Mouse (Mus musculus): ENCODE data around the gene Tmem258.

Tmem258 gene

GRCm38 (mm10) chr19:10185876-10186275 is 17.9 kb upstream of the Tmem258 start:
- DNase-seq = no peak

- DNase-seq = no peak
Measured at GRCm38 (mm10) chr19:10186569-10186968, 17.2 kb upstream of the Tmem258 start.

- DNase-seq = peak; percentile 64 to 81
Measured at GRCm38 (mm10) chr19:10188281-10188811, 15.5 kb upstream of the Tmem258 start.

DNA sequence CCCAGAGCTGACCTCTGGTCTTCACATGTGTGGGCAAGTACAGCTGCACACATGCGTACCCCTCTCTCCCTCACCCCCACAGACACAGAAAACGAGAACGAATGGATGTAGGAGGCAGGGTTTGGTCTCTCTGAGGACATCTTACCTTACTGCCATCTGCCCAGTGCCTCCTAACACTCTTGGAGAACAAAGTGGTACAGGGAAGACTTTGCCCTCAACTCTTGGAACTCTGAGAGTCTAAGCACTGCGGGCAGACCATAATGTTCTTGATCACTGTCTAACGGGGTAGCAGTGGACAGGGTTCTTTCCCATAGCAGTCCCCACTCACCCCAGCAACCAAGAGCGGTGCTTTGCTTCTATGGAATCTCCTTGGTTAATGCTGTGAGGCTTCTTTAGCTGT is 14.8 kb upstream of the Tmem258 start:
- no peak for DNase-seq

DNA sequence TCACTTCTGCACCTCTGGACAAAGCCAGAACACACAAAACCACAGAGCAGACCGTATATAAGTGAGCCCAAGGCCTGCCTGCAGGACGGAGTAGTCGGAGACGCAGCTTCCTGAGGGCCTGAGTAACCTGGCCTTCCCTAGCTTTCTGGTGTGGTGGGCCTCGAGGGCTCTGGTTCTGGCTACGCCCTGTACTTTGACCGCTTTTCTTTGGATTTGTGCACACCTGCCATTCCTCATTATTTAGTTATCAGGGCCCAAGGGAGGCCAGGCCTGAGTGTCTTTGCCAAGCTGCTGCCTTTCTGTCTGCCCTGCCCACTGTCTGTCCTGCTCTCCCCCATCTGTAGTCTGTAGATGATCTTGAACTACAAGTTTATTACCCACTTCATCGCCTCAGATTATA is 13.9 kb upstream of the Tmem258 start:
- no peak for DNase-seq

DNA sequence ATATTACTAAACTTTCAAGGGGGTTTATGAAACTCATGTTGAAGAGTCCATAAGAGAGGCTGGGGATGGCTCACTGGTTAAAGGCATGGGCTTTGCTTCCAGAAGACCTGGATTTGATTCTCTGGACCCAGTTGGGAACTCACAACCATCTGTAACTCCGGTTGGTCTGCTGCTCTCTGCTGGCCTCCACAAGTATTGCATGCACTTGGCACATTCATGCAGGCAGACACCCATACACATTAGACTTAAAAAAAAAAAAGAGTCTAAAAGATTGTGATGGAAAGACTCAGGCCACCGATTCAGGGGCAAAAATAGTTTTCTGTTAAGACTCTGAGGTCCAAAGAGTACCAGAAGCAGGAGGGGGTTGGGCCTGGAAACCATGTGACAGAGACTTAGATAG is 13.0 kb upstream of the Tmem258 start:
- peak; percentile 88 to 89 for DNase-seq

- peak; percentile 40 to 55 for DNase-seq
Measured at GRCm38 (mm10) chr19:10191326-10191725, 12.5 kb upstream of the Tmem258 start.

DNA sequence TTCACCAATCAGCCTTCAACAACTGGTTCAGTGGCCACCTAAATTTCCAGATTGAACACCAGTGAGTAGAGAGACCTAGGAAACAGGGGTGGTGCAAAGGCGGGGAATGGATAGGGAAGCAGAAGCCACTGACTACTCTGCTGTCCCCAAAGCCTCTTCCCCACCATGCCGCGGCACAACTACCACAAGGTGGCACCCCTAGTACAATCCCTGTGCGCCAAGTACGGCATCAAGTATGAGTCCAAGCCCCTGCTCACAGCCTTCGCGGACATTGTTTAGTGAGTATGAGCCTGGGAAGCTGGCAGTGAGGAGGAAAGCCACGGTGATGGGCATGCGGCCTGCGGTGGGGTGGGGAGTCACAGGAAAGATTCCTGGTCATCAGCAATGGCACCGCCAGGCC is 9.5 kb upstream of the Tmem258 start:
- no peak for DNase-seq

DNA sequence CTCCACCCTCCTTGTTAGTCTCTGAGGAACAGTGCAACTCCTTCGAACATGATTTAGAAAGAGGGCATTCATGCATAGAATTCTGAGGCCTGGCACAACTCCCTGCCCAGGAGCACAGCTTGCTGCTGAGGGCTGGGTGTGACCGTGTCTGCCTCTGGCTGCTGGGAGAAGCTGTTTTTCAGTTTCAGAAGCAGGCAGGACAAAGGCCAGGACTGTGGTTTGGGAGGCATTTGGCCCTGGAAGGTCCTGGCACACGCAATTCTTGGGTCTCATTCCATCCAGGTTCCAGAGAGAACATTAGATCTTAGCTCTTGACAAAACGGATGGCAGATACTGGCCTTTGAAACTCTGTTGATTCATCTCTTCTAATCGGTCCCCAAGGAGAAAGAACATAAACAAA is 8.6 kb upstream of the Tmem258 start:
- no peak for DNase-seq

GRCm38 (mm10) chr19:10197130-10197529 is 6.7 kb upstream of the Tmem258 start:
- DNase-seq = no peak

- no peak for DNase-seq
Measured at GRCm38 (mm10) chr19:10198286-10198685, 5.5 kb upstream of the Tmem258 start.

- peak; percentile 90 to 92 for DNase-seq
Measured at GRCm38 (mm10) chr19:10198723-10199122, 5.1 kb upstream of the Tmem258 start.

DNA sequence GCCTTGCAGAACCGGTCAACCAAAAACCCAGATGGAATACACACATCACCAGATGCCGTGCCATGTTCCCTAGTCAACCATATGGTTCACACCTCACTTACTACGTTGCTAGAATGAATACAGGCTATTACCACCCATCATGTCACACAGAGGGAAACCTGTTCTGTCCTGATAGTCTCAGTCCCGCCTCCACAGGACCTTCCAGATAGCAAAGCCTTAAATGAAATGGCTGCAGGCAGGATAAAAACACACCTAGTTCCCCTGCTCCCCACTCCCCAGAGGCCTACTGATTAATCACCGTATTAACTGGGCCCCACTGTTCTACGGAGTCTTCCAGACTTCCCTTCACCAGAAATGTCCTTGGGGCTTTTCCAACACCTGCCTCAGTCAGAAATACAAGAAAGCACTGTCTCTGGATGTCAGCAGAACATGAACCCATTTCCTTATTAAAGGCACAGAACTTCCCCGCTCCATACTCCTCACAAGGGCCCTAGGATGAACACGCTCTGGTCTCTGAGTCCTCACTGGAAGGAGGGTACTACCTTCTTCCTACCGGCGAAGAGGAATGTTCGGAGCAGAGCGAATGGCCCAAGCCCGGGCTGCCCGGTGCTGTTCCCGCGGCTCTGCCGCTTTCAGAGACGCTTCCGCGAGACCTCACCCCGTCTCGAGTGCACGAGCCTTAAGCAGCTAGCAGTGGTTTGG is 517 bp upstream of the Tmem258 start:
- DNase-seq = no peak

DNA sequence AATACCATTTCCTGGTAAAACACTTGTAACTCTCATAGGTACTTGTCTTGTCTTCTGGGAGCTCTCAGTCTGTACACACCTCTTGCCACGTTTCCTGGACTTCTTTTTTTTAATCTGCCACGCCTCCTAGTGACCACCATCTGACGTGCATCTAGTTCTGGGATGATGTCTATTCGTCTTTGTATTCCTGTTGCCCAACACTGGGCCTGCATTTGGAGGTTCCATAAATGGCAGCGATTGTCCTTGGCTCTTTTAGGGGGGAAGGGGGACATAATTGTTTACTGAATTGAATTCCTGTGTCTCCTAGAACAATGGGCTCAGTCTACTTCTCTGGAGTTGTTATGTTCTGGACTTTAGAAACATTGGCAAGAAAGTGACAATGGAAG is 795 bp downstream of the Tmem258 start:
- DNase-seq = peak; percentile 34 to 64

DNA sequence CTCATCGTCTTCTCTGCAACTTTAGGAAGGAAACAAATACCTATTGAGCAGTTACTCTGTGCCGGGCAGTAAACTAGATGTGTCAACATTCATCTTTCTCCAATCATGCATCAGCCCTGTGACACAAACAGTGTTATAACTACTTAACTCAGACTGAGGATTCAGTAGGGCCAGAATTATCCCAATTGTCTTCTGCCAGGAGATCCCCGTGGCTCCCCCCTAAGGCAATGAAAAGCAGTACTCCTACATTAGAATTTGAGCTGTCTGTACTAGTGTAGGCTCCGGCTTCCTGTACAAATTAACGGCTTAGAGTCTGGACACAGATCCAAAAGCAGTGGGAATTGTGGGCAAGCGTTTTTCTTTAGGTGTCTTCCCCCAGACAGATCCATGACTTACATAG is 1.2 kb downstream of the Tmem258 start:
- DNase-seq = no peak

GRCm38 (mm10) chr19:10208851-10209250 is 5.0 kb downstream of the Tmem258 start:
- DNase-seq = no peak

DNA sequence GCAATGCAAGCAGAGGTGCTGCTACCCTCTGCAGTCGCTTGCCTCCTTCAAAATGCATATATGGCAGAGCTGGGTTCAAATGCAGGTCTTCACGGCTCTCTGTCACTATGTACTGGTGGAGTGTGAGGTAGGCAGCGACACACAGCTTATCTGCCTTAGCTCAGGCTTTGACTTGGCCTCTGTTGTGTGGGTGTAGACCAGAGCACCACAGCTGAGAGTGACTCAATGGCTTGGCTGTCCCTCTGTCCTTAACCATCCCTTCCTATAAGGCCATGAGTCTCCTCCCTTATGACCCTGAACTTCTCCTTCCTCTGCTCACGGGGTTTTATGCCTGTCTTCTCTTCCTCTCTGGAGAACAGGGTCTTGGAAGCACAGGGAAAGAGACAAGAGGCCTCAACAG is 7.1 kb downstream of the Tmem258 start:
- no peak for DNase-seq

GRCm38 (mm10) chr19:10213796-10214471 is 10.1 kb downstream of the Tmem258 start:
- no peak for DNase-seq

DNA sequence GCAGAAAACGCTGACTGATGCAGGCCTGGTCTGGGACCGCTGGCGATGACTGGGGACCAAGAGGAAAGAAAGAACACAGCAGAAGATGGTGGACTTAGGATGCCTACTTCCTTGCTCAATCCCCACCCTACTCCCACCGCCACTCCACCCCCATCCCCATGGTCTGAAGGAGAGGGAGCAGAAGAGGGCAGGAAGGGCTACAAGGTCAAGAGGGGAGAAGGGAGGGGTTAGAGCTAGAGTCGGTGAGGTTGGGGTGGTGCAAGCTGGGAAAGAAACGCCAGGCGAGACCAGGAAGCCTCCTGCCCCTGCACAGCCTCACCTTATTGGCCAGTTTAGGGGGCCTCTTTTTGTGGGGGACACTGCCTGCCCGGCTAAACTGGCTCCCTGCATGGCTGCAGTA is 12.3 kb downstream of the Tmem258 start:
- no peak for DNase-seq

- DNase-seq = peak; percentile 54 to 66
Measured at GRCm38 (mm10) chr19:10219108-10219507, 15.3 kb downstream of the Tmem258 start.

- DNase-seq = no peak
Measured at GRCm38 (mm10) chr19:10219593-10219992, 15.8 kb downstream of the Tmem258 start.

GRCm38 (mm10) chr19:10221585-10221984 is 17.8 kb downstream of the Tmem258 start:
- no peak for DNase-seq

DNA sequence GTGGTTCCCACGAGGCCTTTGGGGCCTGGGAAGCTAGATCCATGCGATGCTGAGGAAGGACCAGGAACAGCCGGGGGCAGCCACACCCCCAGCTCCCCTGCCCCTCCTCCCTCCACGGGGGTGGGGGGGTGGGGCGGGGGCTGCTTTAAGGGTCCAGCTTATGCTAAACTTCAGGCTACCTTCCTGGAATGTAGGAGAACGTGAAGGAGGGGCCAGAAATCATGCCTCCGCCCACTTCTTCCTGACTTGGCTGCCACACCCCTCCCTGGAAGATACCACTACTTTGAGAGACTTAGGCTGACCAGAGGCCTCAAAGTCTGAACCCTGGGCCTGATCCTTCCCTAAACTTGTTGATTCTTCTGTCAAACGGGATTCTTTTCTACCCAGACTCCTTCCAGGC is 18.8 kb downstream of the Tmem258 start:
- no peak for DNase-seq

DNA sequence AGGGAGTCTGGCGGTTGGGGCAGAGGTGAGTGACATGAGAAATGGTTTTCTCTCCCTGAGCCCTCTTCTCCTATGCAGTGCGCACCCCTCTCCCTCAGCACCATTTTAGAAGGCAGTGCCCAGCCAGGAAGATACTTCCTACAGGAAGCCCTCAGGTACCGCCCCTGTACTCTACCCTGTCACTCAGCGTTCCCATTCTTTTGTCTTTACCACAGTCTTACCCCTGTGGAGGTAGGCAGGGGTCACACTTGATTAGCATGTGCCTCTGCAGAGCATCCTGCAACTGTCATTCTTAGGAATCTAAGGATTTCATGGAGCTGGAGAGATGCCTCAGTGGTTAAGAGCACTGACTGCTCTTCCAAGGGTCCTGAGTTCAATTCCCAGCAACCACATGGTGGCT is 19.7 kb downstream of the Tmem258 start:
- DNase-seq = no peak
